Mouse (Mus musculus): Measurements from ENCODE around the gene Ccser2. TPM values are rescaled to one million over a fixed set of nuclear protein-coding genes. Genes with fewer than 3 reads are reported as not detected.

Gene Ccser2
- total and polyA plus RNA-seq, 3 experiments = 8.8 to 9.6 (median 9.3) TPM

GRCm38 (mm10) chr14:36905809-36906522 lies 62.6 kb downstream of the Ccser2 start:
- H3K36me3 ChIP-seq (replicated peaks in 1 of 2; ENCODE audit: control insufficient read depth in 1 of 2, insufficient read depth in 1 of 2, low read length in 1 of 2) = peaks cover 13 to 39% of the 10 kb centered on the region in 2 experiments
- no peak overlapping the region for H3K9ac ChIP-seq (ENCODE audit: insufficient read depth, low read depth)
- no peak overlapping the region for H3K4me2 ChIP-seq (ENCODE audit: insufficient read depth, low read depth, poor library complexity, severe bottlenecking)
- DNase-seq (ENCODE audit: extremely low read depth) = no peak
- H3K27me3 ChIP-seq (replicated peaks) = no peaks in the 10 kb centered on the region
- TF ChIP-seq JUN (IDR thresholded peaks at IDR 0.05; ENCODE audit: insufficient read depth, low read depth, low read length) (no peak), ZNF384 (IDR thresholded peaks at IDR 0.05; ENCODE audit: low read depth, low read length) (no peak), POLR2A (IDR thresholded peaks at IDR 0.05; ENCODE audit: low read depth, low read length) (no peak), KAT2A (IDR thresholded peaks at IDR 0.05; ENCODE audit: insufficient replicate concordance, low read length) (no peak), USF1 (IDR thresholded peaks at IDR 0.05; ENCODE audit: low read depth, low read length) (no peak), SMC3 (IDR thresholded peaks at IDR 0.05; ENCODE audit: low read depth, low read length) (no peak), MXI1 (IDR thresholded peaks at IDR 0.05; ENCODE audit: low read depth, low read length) (no peak), ZKSCAN1 (IDR thresholded peaks at IDR 0.05; ENCODE audit: borderline replicate concordance, low read depth, low read length) (no peak), SIN3A (IDR thresholded peaks at IDR 0.05; ENCODE audit: low read length) (no peak), TBP (conservative IDR thresholded peaks at IDR 0.05; ENCODE audit: low read depth, low read length) (no peak), USF2 (conservative IDR thresholded peaks at IDR 0.05; ENCODE audit: low read depth, low read length) (no peak), UBTF (IDR thresholded peaks at IDR 0.05; ENCODE audit: low read depth, low read length) (no peak)
- 0 out of 2 replicates have a peak, but pooled peaks cover 2% of the 10 kb centered on the region for H3K79me2 ChIP-seq (replicated peaks; ENCODE audit: control insufficient read depth, extremely low read depth, insufficient read depth, poor library complexity, severe bottlenecking)
- H3K4me1 ChIP-seq (ENCODE audit: control insufficient read depth in 1 of 2, insufficient read depth in 2 of 2) = peaks cover 2 to 9% of the 10 kb centered on the region in 2 experiments; a peak in 1 of 4 replicates
- H3K27ac ChIP-seq (ENCODE audit: insufficient read depth, low read depth) = no peak overlapping the region
- in situ Hi-C loops (cut with MboI; ENCODE audit: low pct_ligation_motif_present, low pct_unique_long_range_greater_than_20kb, low sequenced_read_pairs) (no loop called here), dilution Hi-C loops (cut with MboI; ENCODE audit: extremely low pct_ligation_motif_present, extremely low pct_unique_long_range_greater_than_20kb, low sequenced_read_pairs) (no loop called here)
- no peaks in the 10 kb centered on the region for H3K9me3 ChIP-seq (replicated peaks; ENCODE audit: low read length)
- H3K4me3 ChIP-seq (replicated peaks in 1 of 3; ENCODE audit: low read depth in 2 of 3, low read length in 2 of 3, poor library complexity in 1 of 3) = no peak overlapping the region

- H3K9ac ChIP-seq (ENCODE audit: insufficient read depth, low read depth) = no peak overlapping the region
- in situ Hi-C loops (cut with MboI; ENCODE audit: low pct_ligation_motif_present, low pct_unique_long_range_greater_than_20kb, low sequenced_read_pairs) (no loop called here), dilution Hi-C loops (cut with MboI; ENCODE audit: extremely low pct_ligation_motif_present, extremely low pct_unique_long_range_greater_than_20kb, low sequenced_read_pairs) (no loop called here)
- H3K79me2 ChIP-seq (replicated peaks; ENCODE audit: control insufficient read depth, extremely low read depth, insufficient read depth, poor library complexity, severe bottlenecking) = no peaks in the 10 kb centered on the region
- TF ChIP-seq MEF2A (IDR thresholded peaks at IDR 0.05; ENCODE audit: borderline replicate concordance, low read depth, low read length) (no peak), USF1 (IDR thresholded peaks at IDR 0.05; ENCODE audit: low read depth, low read length) (no peak), ETS1 (conservative IDR thresholded peaks at IDR 0.05; ENCODE audit: low read depth, low read length) (no peak), NRF1 (IDR thresholded peaks at IDR 0.05; ENCODE audit: low read depth, low read length) (no peak), CTCF (conservative IDR thresholded peaks at IDR 0.05 in 1 of 2, IDR thresholded peaks at IDR 0.05 in 1 of 2; ENCODE audit: low read depth in 2 of 2, low read length in 2 of 2) (no peak), USF2 (conservative IDR thresholded peaks at IDR 0.05; ENCODE audit: low read depth, low read length) (no peak), MAZ (IDR thresholded peaks at IDR 0.05; ENCODE audit: low read depth, low read length) (no peak), JUN (IDR thresholded peaks at IDR 0.05; ENCODE audit: insufficient read depth, low read depth, low read length) (no peak), RAD21 (IDR thresholded peaks at IDR 0.05; ENCODE audit: low read depth, low read length) (no peak), JUND (conservative IDR thresholded peaks at IDR 0.05; ENCODE audit: low read depth, low read length) (no peak), SIN3A (IDR thresholded peaks at IDR 0.05; ENCODE audit: low read length) (no peak), MXI1 (IDR thresholded peaks at IDR 0.05; ENCODE audit: low read depth, low read length) (no peak), KAT2A (IDR thresholded peaks at IDR 0.05; ENCODE audit: insufficient replicate concordance, low read length) (no peak), BHLHE40 (IDR thresholded peaks at IDR 0.05; ENCODE audit: low read depth, low read length) (no peak), E2F4 (IDR thresholded peaks at IDR 0.05; ENCODE audit: insufficient replicate concordance, low read depth, low read length) (no peak), NELFE (IDR thresholded peaks at IDR 0.05; ENCODE audit: low read depth, low read length) (no peak)
- H3K9me3 ChIP-seq (replicated peaks; ENCODE audit: low read length) = no peaks in the 10 kb centered on the region
- no peak for DNase-seq (ENCODE audit: extremely low read depth)
- peaks cover 5 to 39% of the 10 kb centered on the region in 2 experiments for H3K36me3 ChIP-seq (replicated peaks in 1 of 2; ENCODE audit: control insufficient read depth in 1 of 2, insufficient read depth in 1 of 2, low read length in 1 of 2)
- H3K27me3 ChIP-seq (replicated peaks) = no peaks in the 10 kb centered on the region
- peaks cover 2 to 9% of the 10 kb centered on the region in 2 experiments; a peak in 1 of 4 replicates for H3K4me1 ChIP-seq (ENCODE audit: control insufficient read depth in 1 of 2, insufficient read depth in 2 of 2)
- no peak overlapping the region for H3K27ac ChIP-seq (ENCODE audit: insufficient read depth, low read depth)
- no peak overlapping the region for H3K4me2 ChIP-seq (ENCODE audit: insufficient read depth, low read depth, poor library complexity, severe bottlenecking)
- H3K4me3 ChIP-seq (replicated peaks in 1 of 3; ENCODE audit: low read depth in 2 of 3, low read length in 2 of 3, poor library complexity in 1 of 3) = no peak overlapping the region
Observed at GRCm38 (mm10) chr14:36904206-36904605, 64.4 kb downstream of the Ccser2 start.
